Mouse (Mus musculus) small intestine, adult 2 months (tissue): ENCODE measurements around the gene Cacna1e.

Source experiments
- CTCF ChIP-seq: fragments of 200-500 bp; IDR thresholded peaks from 2 replicates; pipeline ENCODE4 v1.5.1; 2012; ENCODE audit warnings: low read depth, mild to moderate bottlenecking, control low read depth, inconsistent platforms, low read length, moderate library complexity, mixed read lengths; ENCODE audit not compliant: insufficient replicate concordance, insufficient read length; ENCODE audit errors: extremely low read depth
- POLR2A ChIP-seq: fragments of 200-500 bp; IDR thresholded peaks from 2 replicates; pipeline ENCODE4 v1.6.1; 2012; ENCODE audit warnings: low read depth, mild to moderate bottlenecking, control low read depth, inconsistent platforms, low read length, moderate library complexity

DNA sequence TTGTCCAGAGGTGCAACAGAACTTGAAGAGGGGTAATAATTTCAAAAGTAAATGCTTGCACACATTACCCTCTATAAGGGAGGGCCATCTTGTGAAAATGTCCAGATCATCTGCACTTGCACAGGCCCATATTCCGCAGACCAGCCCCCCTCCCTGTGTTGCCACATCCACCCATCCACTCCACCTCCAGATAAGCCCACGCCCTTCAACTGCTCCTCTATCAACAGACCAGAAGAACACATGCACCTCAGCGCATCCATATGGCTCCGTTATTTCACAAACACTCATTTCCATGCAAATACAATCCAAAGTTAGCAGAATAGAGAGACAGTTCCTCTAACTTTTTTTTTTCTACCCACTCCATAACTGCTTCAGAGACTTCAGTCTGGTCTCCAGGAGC is 171.6 kb downstream of the Cacna1e start:
- TF ChIP-seq POLR2A, result no peak
- TF ChIP-seq CTCF, result no peak
